In the genomic region with DNA sequence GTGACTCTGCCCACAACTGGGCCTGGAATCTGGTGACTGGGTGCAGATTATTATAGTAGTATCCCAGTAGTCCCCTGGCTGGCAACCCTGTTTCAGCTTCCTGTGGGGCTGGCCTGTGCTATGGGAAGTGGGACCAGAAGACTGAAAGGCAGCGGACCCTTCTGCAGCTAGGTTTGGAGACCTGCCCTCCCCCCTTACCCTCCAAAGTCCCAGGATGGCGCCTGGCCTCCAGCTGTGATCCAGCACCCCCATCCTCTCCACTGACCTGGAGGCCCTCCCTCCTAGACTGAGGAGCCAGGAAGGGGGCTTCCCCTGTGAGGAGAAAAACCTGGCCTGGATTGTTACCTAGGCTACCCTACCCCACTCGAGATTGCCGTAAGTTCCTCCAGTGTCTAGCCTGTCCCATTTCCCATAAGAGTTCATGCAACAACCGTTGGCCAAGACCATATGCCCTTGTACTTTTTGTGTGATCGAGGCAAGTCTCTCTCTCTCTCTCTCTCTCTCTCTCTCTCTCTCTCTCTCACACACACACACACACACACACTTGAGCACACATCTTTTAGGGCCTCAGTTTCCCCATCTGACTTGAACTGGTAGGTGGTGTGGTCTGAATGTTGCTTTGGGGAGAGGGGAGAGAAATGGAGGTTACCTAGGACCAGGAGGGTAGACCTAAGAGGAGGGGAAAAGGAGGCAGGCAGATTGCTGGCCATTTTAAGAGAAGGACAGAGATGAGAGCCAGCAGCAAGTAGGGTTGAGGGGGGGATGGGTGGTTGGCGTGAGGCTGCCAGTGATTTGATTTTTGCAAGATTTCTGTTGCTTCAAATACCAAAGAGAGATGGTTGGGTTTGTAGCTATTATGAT, we compare ENCODE assay signal across 9 mouse cellular contexts.
DNase-seq lines count a peak whose midpoint lies in the region; ATAC-seq lines count a peak whose summit lies in the region.
"Had no signal": no experiment of that assay in that cellular context is flagged by ENCODE, and none has a peak within 500 bp of the region (broad histone marks: within the 10 kb centered on the region; RNA-seq: fewer than 3 reads in every experiment).

No protein-coding gene starts in this region.

- peak overlapping the region; percentile 32 for H3K4me3 ChIP-seq in kidney, embryonic 16.5 days (ENCODE audit: low read length)
- H3K4me3 ChIP-seq in hindbrain, embryonic 13.5 days: no peak overlapping the region
- no peak overlapping the region for H3K4me3 ChIP-seq in neural tube, embryonic 11.5 days (ENCODE audit: low read depth, low read length)

- H3K9me3 ChIP-seq in kidney, embryonic 16.5 days (ENCODE audit: low read length): no peaks in the 10 kb centered on the region
- no peaks in the 10 kb centered on the region for H3K9me3 ChIP-seq in hindbrain, embryonic 13.5 days
- H3K9me3 ChIP-seq in neural tube, embryonic 11.5 days (ENCODE audit: control insufficient read depth, low read length): no peaks in the 10 kb centered on the region

- H3K9ac ChIP-seq in kidney, embryonic 16.5 days (replicated peaks; ENCODE audit: low read length): peak overlapping the region; percentile 14
- 0 out of 2 replicates have a peak overlapping the region, but pooled peaks have one; percentile 5 for H3K9ac ChIP-seq in hindbrain, embryonic 13.5 days
- no peak overlapping the region for H3K9ac ChIP-seq in neural tube, embryonic 11.5 days (ENCODE audit: low read length)

- intact Hi-C loops in left cerebral cortex, postnatal 25 days (cut with DNase I): loop anchor here (5.0 kb wide), 1 partner anchor 78 kb away; no protein-coding TSS in a partner anchor

- peak; percentile 60 for ATAC-seq in kidney, embryonic 16.5 days (ENCODE audit: low FRiP score, low TSS enrichment)
- peak; percentile 7; the same call in 1 of the 2 replicates for ATAC-seq in hindbrain, embryonic 13.5 days (ENCODE audit: low FRiP score)
- ATAC-seq in neural tube, embryonic 11.5 days (ENCODE audit: insufficient read depth, low FRiP score, low TSS enrichment): peak; percentile 61

- no peaks in the 10 kb centered on the region for H3K27me3 ChIP-seq in kidney, embryonic 16.5 days (ENCODE audit: insufficient read depth, low read length)
- peaks cover 9% of the 10 kb centered on the region; the same call in 1 of the 2 replicates for H3K27me3 ChIP-seq in hindbrain, embryonic 13.5 days
- no peaks in the 10 kb centered on the region for H3K27me3 ChIP-seq in neural tube, embryonic 11.5 days (ENCODE audit: control insufficient read depth, insufficient read depth, low read length)

- H3K27ac ChIP-seq in kidney, embryonic 16.5 days (ENCODE audit: low read length): peak overlapping the region; percentile 70
- H3K27ac ChIP-seq in hindbrain, embryonic 13.5 days: peak overlapping the region; percentile 32; the same call in 1 of the 2 replicates
- no peak overlapping the region for H3K27ac ChIP-seq in neural tube, embryonic 11.5 days (ENCODE audit: low read depth, low read length)

- DNase-seq in kidney, adult 8-10 months: no peak
- peak; percentile 69 for DNase-seq in embryo, embryonic 9.5 days (ENCODE audit: extremely low spot score)
- peak; percentile 64 for DNase-seq in neural tube, embryonic 11.5 days (ENCODE audit: low spot score)
- no peak for DNase-seq in spleen, postnatal 4 days (ENCODE audit: low spot score in 2 of 2)
- no peak for DNase-seq in layer of hippocampus, adult 8-10 months (ENCODE audit: low spot score in 2 of 2)
- DNase-seq in left cerebral cortex, postnatal 25 days (ENCODE audit: low spot score in 2 of 2): no peak
- DNase-seq: gastrocnemius, postnatal 14 days had no signal

- WGBS in kidney, embryonic 16.5 days: 18% methylated on average over 7 of the region's 7 CpGs
- 23% methylated on average over 7 of the region's 7 CpGs for WGBS in hindbrain, embryonic 13.5 days
- 19% methylated on average over 7 of the region's 7 CpGs for WGBS in neural tube, embryonic 11.5 days

- peaks cover 82% of the 10 kb centered on the region for H3K4me1 ChIP-seq in kidney, embryonic 16.5 days (ENCODE audit: insufficient read depth, low read length)
- H3K4me1 ChIP-seq in hindbrain, embryonic 13.5 days (replicated peaks): peaks cover 70% of the 10 kb centered on the region
- H3K4me1 ChIP-seq in neural tube, embryonic 11.5 days (ENCODE audit: control insufficient read depth, insufficient read depth, low read length): peaks cover 38% of the 10 kb centered on the region

- H3K36me3 ChIP-seq in kidney, embryonic 16.5 days (ENCODE audit: insufficient read depth, low read length): no peaks in the 10 kb centered on the region
- H3K36me3 ChIP-seq in hindbrain, embryonic 13.5 days: no peaks in the 10 kb centered on the region
- H3K36me3 ChIP-seq in neural tube, embryonic 11.5 days (ENCODE audit: control insufficient read depth, insufficient read depth, low read length): no peaks in the 10 kb centered on the region

- peak overlapping the region; percentile 45 for H3K4me2 ChIP-seq in kidney, embryonic 16.5 days (replicated peaks; ENCODE audit: low read depth, low read length)
- H3K4me2 ChIP-seq in hindbrain, embryonic 13.5 days: peak overlapping the region; percentile 36
- peak overlapping the region; percentile 31 for H3K4me2 ChIP-seq in neural tube, embryonic 11.5 days (ENCODE audit: low read depth)

Comparison
In these comparisons a context has a peak if more than half of its experiments do, and no peak if none do; other contexts are left out.
1. ATAC-seq: peak in every context shown above with its lines; median percentile 61 in neural tube, embryonic 11.5 days; 60 in kidney, embryonic 16.5 days; 7 in hindbrain, embryonic 13.5 days.
2. DNase-seq: peak in embryo, embryonic 9.5 days (single experiment) and neural tube, embryonic 11.5 days (single experiment); none in kidney, adult 8-10 months (0 of 2), spleen, postnatal 4 days (0 of 2), layer of hippocampus, adult 8-10 months (0 of 2) and left cerebral cortex, postnatal 25 days (0 of 2).
3. Peak in every context shown above with its lines, with median percentiles within 50 percentile points of each other: H3K4me2 ChIP-seq.